In genomic region chr9:82955267-82955666, GRCm38 (mm10) we compare ENCODE assay signal across 16 mouse cellular contexts. TPM values are rescaled to one million over a fixed set of nuclear protein-coding genes. Genes with fewer than 3 reads are reported as not detected.
DNase-seq lines count a peak whose midpoint lies in the region; ATAC-seq and TF ChIP-seq lines count a peak whose summit lies in the region.
"Had no signal": no experiment of that assay in that cellular context is flagged by ENCODE, and none has a peak within 500 bp of the region (broad histone marks: within the 10 kb centered on the region; RNA-seq: fewer than 3 reads in every experiment).

No protein-coding gene starts in this region.

- TF ChIP-seq CTCF in gastrocnemius, adult 2 months (IDR thresholded peaks at IDR 0.05), result peak; percentile 54
- no peak for TF ChIP-seq CTCF in liver, adult 2 months (IDR thresholded peaks at IDR 0.05; ENCODE audit: low read depth, low read length)

- peaks cover 18% of the 10 kb centered on the region for H3K36me3 ChIP-seq in liver, adult 2 months (ENCODE audit: control insufficient read depth, insufficient read depth, low read length)

- peak; percentile 78 for ATAC-seq in megakaryocyte progenitor cell, adult 5-6 weeks (replicated peaks; ENCODE audit: poor library complexity)

- no peaks in the 10 kb centered on the region for H3K4me1 ChIP-seq in liver, adult 2 months (ENCODE audit: control insufficient read depth, insufficient read depth, low read length)
- H3K4me1 ChIP-seq: forebrain, embryonic 10.5 days; heart, embryonic 13.5 days; limb, embryonic 15.5 days had no signal

- no peaks in the 10 kb centered on the region for H3K27me3 ChIP-seq in liver, adult 2 months (ENCODE audit: control insufficient read depth, insufficient read depth, low read length)
- H3K27me3 ChIP-seq: heart, embryonic 13.5 days; limb, embryonic 15.5 days had no signal

- no peak for DNase-seq in gastrocnemius, adult 2 months
- DNase-seq in gastrocnemius, postnatal 4 days (ENCODE audit: low spot score in 2 of 2), result no peak
- peak; percentile 32 for DNase-seq in liver, adult 2 months (ENCODE audit: extremely low read depth, low read depth, low spot score)
- DNase-seq in liver (no peak), ES-CJ7 (ENCODE audit: low read depth, low spot score) (peak; percentile 30)
- DNase-seq in left cerebral cortex, adult 8-10 months (ENCODE audit: low spot score in 2 of 2), result no peak
- DNase-seq: adrenal gland, postnatal 36 days; gastrocnemius, postnatal 25 days; kidney, postnatal 10 days; layer of hippocampus, postnatal 36 days; lung, postnatal 36 days had no signal

- H3K9ac ChIP-seq in liver, adult 2 months (ENCODE audit: low read depth, low read length), result no peak overlapping the region
- H3K9ac ChIP-seq: heart, embryonic 13.5 days; hindbrain, embryonic 14.5 days; limb, embryonic 15.5 days had no signal

- no peak overlapping the region for H3K4me3 ChIP-seq in gastrocnemius, adult 2 months
- H3K4me3 ChIP-seq in liver, adult 2 months (ENCODE audit: insufficient read depth, low read depth, low read length), result no peak overlapping the region
- H3K4me3 ChIP-seq: forebrain, embryonic 10.5 days; heart, embryonic 13.5 days; limb, embryonic 15.5 days had no signal

- WGBS in liver, adult 2 months, result 74% methylated on average over 4 of the region's 4 CpGs

- intact Hi-C loops in gastrocnemius, adult 2 months (cut with DNase I), result no loop called here

- no peaks in the 10 kb centered on the region; the same call in 1 of the 2 replicates for H3K79me2 ChIP-seq in liver, adult 2 months (ENCODE audit: control insufficient read depth, insufficient read depth, low read length)

- no peak for TF ChIP-seq POLR2A in liver, adult 2 months (IDR thresholded peaks at IDR 0.05; ENCODE audit: extremely low read depth, insufficient read depth, low read length)

- H3K27ac ChIP-seq in gastrocnemius, adult 2 months, result no peak overlapping the region
- no peak overlapping the region for H3K27ac ChIP-seq in liver, adult 2 months (replicated peaks; ENCODE audit: insufficient read depth, low read depth, low read length)
- H3K27ac ChIP-seq: forebrain, embryonic 10.5 days; heart, embryonic 13.5 days; hindbrain, embryonic 14.5 days; limb, embryonic 15.5 days had no signal

RNA-seq across cellular contexts. Expression of gene Phip, which starts 20.0 kb away (rescaled TPM):
- total RNA-seq in gastrocnemius, adult 2 months (2021), result 10 to 100 TPM; 30.2 to 32.7 TPM
- total RNA-seq in gastrocnemius, postnatal 4 days (2021), result 10 to 100 TPM; 67.4 to 75.6 TPM
- total RNA-seq in liver, adult 2 months (2014; rRNA removed), result 23.5 and 25.1 TPM in 2 replicates
- polyA plus RNA-seq in liver, adult 2 months (2012; rRNA removed), result 0.95 and 1.1 TPM in 2 replicates
- 100 and 117 TPM in 2 replicates for total RNA-seq in megakaryocyte progenitor cell, adult 5-6 weeks (2015)
- total RNA-seq in megakaryocyte progenitor cell, adult 5-6 weeks (2017), result 88.0 and 140 TPM in 2 replicates
- 10 to 100 TPM; 68.8 to 76.1 (median 70.5) TPM for total RNA-seq in left cerebral cortex, adult 8-10 months (2022)

Comparison
In these comparisons a context has a peak if more than half of its experiments do, and no peak if none do; other contexts are left out.
1. DNase-seq: peak in liver, adult 2 months (single experiment) and ES-CJ7 (single experiment); none in gastrocnemius, adult 2 months (single experiment), gastrocnemius, postnatal 4 days (0 of 2), liver (single experiment) and left cerebral cortex, adult 8-10 months (0 of 2).